Mouse (Mus musculus) neutrophil, adult 5-6 weeks (primary cell): ENCODE results near the gene Anks1b. TPM values are rescaled to one million over a fixed set of nuclear protein-coding genes. Genes with fewer than 3 reads are reported as not detected.

Experiments
- ATAC-seq: fragments of 151-379, 151-347 bp; 2 replicates; pipeline ENCODE4 v1.8.0; 2017; ENCODE audit warnings: mild to moderate bottlenecking, moderate TSS enrichment; ENCODE audit not compliant: insufficient number of reproducible peaks, poor library complexity, low FRiP score, severe bottlenecking; ENCODE audit errors: extremely low read depth
- total RNA-seq: library from RNA; stranded (forward); fragments of 200-1000 nt; gene quantifications from 2 replicates; pipeline ENCODE4 v1.2.3, GENCODE M21; 2017

Gene Anks1b
- total RNA-seq, 1 experiment from 2014 or later, result 0.23 TPM

DNA sequence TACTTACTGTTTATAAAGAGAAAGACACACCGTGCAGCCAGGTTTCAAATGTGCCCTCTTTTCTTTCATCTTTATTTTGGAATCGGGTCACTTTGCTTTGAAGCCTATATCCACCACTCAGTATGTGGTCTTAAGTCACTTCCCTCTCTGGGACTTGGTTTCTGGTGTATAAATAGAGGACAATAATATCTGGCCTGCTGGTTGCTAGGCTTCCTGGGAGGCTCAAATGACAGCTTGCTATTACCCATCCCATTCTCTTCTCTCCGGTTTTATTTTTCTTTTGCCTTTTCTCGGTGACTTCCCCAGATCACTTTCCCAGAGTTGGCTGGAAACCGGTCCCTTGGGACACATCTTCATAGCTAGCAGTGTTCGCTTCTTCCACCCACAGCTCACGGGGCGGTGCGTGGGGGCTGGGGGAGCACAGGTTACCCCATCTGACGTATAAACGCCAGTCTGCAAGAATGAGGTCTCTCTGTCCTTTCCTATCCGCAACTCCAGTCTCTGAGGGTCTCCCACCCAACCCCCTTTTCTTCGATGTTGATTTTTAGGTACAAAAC lies 815.5 kb downstream of the Anks1b start:
- no peak for ATAC-seq

DNA sequence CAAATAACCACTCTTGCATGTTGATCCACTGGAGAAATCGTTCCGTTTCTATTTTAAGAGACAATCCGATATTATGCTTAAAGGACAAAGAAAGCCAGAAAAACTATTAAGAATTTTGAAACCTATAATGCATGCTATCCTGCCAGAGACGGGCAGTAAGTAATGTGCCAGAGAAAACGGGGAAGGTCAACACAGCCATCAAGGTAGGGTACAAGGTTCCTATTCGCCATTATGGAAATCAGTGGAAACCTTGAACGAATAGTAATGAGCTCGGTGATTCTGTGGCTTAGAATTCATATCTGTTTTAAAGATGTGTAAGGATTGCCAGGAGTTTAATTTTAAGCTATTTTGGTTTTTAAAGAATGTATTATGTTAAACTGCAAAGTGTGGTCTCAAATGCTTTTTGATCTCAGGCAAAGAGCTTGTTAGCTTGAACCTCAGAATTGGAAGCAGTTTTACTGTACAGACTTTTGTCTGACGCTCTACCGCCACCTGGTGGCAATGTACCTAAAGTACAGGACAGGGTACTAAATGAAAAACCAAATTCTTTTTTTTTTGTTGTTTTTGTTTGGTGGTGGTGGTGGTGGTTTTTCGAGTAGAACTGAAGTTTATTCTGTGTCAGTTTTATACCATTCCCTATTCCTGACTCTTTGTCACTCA lies 816.7 kb downstream of the Anks1b start:
- 0 out of 2 replicates have a peak, but pooled peaks have one; percentile 23 for ATAC-seq

DNA sequence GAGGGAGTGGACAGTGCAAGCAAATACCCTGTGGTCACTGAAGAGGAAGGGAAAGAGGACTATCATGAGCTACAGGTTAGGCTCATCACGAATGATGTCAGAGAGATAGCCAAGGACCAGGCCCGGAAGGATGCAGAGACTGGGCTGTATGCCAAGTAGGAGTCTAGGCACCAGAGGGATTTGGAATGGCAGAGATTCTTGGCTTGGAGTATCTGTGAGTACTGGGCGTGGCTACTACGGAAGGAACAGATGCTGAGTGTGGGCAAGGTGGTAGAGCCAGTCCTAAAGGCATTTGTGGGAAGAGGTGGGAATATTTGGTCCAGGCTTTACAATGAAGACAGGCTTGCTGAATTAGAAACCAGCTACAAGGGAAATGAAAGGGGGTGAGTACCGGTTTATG lies 823.4 kb downstream of the Anks1b start:
- no peak for ATAC-seq

DNA sequence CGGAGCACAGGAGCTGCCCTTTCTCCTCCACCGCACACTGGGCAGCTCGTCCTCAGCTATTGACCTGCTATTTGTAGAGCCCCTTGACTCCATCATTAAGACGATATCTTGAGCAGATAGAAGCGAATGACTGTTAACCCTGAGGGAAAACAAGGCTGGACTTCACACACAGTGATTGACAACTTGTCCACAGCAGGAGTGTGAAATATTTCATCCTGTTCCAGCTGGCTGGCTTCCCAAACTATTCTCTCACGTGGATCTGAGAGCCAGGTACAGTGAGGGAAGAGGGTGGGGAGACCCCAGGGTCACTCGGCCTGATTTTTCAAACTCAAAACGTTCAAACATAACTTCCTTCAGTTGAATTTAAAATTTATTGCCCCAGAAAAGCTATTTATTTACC lies 824.1 kb downstream of the Anks1b start:
- ATAC-seq, result no peak

DNA sequence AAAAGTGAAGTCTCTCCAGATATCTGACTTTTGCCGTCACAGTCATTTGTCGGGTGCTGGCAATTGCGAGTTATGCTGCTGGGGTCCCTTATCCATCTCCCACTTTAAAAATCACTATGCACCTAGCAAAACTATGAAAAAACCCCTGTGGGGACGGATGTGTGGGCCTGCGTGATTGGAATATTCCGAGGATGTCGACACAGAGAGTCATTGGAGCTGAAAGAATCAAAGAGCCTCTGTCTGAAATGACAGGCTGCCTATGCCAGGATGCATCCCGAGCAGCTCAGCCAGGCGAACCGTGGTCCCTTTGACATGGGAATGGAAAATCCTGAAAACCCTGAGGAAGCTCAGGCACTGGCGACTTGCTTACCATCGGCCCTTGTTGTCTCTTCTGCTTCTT lies 825.9 kb downstream of the Anks1b start:
- ATAC-seq, result no peak

DNA sequence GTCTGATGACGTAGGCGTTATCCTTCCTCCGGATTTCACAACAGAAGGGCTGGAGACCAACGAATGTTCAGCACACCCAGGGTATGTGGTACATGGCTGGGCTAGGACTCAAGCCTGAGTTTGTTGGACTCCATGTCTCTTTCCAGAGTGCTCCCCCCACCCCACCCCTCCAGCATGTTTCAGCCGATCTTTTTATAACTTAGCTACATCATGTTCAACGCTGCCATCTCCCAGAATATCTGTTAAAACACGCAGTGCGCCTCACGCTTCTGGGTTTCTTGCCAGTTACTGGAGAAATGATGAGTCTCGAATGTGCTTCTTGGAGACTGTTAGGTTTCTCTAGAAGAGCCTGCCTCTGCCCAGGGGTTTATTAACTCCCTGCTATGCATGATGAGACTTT lies 831.3 kb downstream of the Anks1b start:
- no peak for ATAC-seq

DNA sequence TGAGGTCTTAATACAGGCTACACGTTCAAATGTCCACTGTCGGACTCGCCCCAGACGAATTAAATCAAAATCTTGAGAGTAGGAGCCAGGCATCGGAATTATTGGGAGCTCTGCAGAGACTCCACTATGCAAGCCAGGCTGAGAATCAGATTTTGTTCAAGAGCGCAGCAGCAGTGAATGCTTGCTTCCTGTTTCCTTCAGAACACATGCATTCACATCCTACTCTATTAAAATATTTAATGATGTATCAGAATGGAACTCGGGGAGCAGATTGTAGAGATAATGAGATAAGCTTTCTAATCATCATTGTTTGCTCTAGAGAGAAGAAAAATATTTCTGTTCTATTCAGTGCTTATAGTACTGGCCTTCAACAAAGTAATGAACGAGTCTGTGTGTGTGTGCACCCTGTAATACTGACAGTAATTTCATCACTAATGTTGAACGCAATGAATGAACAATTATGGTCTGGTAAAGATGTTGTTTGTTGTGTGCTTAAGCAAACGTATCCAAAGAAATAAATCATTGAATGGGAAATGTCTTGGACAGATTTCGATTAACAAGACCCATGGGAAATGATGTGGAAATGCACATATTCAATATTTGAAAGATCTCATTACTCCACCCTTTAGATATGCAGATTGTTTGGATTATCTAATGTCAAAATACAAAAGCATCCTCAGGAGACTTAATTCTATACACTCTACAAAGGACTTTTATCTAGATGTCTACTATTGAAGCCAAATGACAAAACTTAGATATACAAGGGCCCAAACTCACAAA lies 835.7 kb downstream of the Anks1b start:
- ATAC-seq, result no peak

DNA sequence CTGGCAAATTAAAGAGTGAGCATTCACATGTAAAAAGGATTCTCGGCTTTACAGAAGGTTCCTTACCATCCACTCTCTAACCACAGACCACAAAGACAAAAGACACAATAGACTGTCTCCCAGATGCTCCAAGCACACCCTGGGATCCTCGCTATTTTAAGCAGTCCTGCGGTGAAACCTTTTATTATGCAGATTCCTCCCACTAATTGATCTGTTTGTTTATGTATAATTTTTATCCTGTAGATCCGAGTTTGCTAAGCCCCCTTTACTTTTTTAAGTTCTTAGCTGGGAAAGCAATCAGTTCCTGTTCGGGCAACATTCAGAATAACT lies 836.3 kb downstream of the Anks1b start:
- ATAC-seq, result no peak

DNA sequence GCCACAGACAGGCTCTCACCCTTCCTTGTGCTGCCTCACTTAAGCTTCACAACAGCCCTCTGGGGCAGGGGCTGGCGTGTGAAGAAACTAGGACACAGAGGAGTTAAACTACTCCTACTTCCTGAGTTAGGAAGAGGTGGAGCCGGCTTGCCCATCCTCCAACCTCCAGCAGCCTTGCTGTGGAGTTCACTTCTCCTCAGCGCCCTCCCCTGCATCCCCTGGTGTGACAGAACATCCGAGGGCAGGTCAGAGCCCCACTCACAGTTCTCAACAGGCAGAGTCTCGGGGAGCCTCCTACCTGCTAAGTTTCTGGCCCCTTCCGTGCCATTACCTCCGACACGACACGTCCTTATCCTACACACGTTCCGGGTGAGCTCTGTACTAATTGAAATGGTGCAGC lies 844.7 kb downstream of the Anks1b start:
- ATAC-seq, result no peak

DNA sequence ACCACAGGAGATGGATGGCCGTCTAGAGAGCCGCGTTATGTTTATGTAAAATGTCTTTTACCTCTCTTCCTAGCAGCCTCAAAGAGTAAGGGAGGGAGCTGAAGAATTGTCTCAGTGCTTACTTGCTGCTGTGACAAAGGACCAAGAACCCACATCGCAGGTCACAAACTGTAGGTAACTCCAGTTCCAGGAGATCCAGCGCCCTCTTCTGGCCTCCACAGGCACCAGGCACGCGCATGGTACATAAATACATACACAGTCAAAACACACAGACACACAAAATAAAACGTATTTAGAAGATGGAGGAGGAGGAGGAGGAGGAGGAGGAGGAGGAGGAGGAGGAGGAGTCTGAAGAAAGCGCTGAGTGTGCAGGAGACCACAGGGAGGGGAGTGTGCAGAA lies 845.4 kb downstream of the Anks1b start:
- no peak for ATAC-seq

DNA sequence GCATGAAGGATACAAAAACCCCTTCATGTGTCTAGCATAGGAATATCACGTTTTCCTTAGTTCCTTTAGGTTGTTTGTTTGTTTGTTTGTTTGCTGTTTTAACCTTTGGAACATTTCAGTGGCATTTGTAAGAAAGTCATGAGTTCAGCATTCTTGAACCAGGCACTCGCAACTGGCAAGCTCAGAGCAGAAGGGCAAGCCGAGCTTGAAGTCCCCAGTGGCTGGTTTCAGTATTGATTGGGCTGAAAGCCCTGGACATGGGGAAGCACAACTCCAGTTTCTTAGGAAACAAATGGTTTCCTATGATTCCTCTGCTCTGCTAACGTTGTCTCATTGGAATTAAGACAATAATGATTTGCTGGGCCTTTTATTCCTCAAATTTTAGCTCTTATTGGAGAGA lies 846.7 kb downstream of the Anks1b start:
- ATAC-seq, result no peak

DNA sequence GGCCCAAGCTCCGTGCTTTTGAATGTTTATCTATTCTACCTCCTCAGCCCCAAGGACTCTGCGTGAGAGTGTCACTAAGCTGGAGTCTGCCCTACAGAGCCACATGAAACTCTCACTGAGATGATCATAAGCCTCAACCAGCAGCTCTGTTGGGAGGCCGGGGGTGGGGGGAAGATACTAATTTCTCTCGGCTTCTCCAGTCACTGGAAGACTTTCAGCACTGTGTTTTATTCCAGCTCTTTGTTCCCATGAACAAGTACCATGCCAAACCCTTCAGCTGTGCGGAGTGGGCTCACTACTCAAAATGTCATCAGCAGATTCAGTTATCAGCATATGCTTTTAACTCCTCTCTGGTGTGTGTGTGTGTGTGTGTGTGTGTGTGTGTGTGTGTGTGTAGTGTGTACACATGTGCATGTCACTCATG lies 849.8 kb downstream of the Anks1b start:
- ATAC-seq, result no peak

DNA sequence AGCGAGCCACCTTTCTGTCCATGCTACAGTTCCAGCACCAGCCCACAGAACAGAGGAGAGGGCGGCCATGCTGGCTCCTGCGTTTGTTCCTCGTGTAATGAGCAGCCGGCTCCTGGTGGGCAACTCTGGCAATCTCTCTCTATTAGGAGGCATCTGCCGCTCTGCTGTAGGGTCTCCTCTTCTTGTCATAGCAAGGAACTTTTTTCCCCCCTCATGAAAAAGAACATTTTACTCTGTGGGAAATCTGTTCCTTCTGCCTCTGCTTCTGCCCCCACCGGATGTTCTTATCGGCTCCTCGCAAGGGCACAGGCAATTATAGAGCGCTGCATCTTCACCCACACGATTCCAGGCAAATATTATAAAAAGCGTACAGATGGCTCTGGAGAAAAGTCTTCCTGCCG lies 850.6 kb downstream of the Anks1b start:
- no peak for ATAC-seq

DNA sequence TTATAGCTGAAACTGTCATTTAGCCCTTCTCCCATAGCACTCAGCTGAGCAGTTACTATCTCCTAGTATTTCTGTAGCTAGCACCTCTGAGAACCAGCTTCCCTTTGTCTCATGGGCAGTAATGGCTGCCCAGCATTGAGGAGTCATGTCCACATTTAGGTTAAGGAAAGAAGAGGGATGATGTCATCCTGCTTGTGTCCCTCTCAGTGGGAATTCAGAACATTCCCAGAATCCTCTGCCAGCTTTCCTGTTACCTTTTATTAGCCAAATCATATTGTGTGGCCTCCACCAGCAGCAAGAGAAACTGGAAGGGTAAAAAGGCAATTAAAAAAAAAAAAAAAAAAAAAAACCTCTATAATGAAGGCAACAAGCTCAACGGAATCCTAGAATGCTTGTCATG lies 851.6 kb downstream of the Anks1b start:
- no peak for ATAC-seq

DNA sequence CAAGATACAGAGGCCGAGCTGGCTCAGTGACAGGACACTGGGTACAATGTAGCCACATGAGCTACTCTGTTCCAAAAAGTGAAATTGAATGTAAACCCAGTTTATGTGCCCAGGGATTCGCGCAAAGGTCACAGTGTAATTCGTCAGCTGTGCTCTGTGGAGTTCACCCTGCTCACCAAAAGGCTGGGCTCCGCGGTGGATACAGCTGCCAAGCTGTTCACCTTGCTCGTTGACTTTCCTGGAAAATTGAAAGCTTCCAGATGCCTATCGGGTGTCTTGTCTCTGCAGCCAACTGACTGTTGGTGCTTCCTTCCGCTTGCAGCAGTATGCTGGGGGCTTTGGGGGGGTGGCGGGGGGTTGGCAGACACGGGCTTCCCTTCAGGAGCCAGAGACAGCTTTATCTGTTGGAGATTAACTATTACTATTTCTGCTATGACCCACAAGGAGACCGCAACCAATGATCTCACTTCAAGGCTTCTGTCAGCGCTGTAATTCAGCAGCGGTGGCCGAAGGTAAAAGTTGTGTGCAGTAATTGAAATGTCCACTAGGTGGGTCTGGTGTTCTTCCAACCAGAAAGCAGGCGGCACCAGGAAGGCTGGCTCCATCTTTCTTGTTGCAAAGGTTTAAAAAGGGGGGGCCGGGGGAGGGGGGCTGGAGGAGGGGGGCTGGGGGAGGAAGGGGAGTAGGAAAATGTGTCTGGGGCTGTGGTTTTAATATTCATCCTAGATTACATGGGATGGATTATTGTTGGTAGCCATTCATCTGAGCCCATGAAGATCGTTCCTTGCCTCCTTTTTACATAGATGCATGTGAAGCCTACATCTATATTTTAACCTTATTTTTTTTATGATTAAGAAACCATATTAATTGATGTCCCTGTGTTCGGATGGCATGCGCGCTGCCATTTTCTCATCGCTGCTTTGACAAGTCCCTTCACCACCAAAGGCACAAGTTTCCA lies 855.4 kb downstream of the Anks1b start:
- ATAC-seq, result peak; percentile 72; the same call in 1 of the 2 replicates

DNA sequence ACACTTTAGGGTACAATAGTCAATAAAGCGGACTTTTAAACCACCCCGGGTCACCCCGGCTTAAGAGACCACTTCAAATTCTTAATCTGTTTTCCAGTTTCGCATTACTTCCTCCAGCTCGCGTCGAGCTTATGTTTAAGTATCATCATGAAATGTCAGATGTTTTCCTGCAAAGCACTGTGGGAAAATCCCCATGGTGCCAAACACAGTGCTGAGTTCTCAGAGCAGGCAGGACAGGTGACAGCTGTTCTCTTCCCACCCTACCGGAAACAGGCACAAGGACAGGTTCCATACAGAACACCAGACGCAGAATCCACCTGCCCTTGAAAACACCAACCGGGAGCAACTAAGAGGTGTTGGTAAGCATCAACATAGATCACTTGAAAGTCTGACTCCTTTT lies 856.2 kb downstream of the Anks1b start:
- ATAC-seq, result no peak

DNA sequence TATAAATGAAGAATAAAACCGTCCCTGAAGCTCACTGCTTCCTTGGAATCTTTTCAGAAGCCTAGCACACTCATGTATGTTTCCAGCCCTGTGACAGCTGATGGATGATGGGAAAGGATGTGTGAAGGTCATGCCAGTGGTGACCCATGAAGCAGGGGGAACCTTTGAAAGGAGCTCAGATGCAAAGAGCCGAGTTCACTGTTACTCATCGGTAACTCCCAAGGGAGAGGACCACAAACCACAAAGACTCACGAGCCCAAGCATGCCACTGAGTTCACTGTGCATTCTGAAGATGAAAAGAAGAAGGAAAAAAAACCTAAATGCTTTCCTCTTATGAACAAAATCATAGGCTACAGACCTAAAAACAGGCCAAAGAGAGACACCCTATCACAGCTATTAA lies 859.5 kb downstream of the Anks1b start:
- ATAC-seq, result no peak

DNA sequence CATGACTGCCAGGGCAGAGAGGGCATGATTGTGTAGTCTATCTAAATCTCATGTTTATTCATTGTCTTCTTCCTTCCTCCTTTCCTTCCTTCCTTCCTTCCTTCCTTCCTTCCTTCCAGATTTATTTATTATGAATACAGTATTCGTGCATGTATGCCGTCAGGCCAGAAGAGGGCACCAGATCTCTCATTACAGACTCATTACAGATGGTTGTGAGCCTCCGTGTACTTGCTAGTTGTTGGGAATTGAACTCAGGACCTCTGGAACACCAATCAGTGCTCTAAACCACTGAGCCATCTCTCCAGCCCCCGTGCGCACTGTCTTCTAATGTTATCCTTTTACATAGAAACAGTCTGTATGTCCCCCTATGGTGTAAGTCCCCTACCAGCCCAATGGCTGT lies 860.3 kb downstream of the Anks1b start:
- ATAC-seq, result peak; percentile 61; the same call in 1 of the 2 replicates

DNA sequence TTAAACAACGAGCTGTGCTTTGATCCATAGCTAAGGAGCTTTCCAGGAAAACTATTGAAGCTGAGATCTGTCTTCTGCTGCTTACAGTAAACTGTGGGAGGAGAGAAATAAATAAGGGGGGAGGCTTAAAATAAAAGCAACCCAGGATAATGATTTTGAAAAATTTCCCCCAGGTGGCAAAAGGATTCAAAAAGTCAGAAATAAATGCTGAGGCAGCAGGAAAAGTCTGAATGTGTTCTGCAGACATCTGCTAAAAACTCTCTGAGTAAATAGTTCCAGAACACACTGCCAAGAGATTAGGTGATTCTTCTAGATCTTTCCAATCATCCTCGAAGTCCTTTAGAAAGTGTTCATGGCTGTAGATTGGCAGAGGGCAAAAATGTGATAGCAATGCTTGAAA lies 865.2 kb downstream of the Anks1b start:
- no peak for ATAC-seq
